ENCODE assay signal across 8 mouse cellular contexts in genomic region chrX:10734453-10734852, GRCm38 (mm10). TPM values are rescaled to one million over a fixed set of nuclear protein-coding genes. Genes with fewer than 3 reads are reported as not detected.
A peak's percentile ranks its signal among the peaks of the same experiment; 100 is the strongest.
DNase-seq lines count a peak whose midpoint lies in the region.
"Had no signal": no experiment of that assay in that cellular context is flagged by ENCODE, and none has a peak within 500 bp of the region (broad histone marks: within the 10 kb centered on the region; RNA-seq: fewer than 3 reads in every experiment).

No protein-coding gene starts in this region.

- intact Hi-C loops in heart, postnatal 14 days (cut with DNase I), result no loop called here

- peak; percentile 8 to 19 for DNase-seq in heart, postnatal 14 days
- no peak for DNase-seq in heart, embryonic 10.5 days (ENCODE audit: low spot score)
- DNase-seq in right cerebral cortex, postnatal 14 days, result peak; percentile 4
- no peak for DNase-seq in right cerebral cortex, postnatal 25 days
- peak; percentile 69 to 70 for DNase-seq in kidney, adult 8-10 months
- DNase-seq in thymus, postnatal 0 days (ENCODE audit: low spot score), result no peak
- no peak for DNase-seq in neural tube, embryonic 10.5 days (ENCODE audit: extremely low spot score, low spot score)

- H3K27ac ChIP-seq in heart, embryonic 10.5 days, result no peak overlapping the region
- H3K27ac ChIP-seq: macrophage had no signal

- WGBS in heart, embryonic 10.5 days, result 24% methylated on average over 1 of the region's 1 CpGs

- no peak overlapping the region for H3K4me3 ChIP-seq in heart, embryonic 10.5 days

- no peaks in the 10 kb centered on the region for H3K4me1 ChIP-seq in heart, embryonic 10.5 days

- no peaks in the 10 kb centered on the region for H3K27me3 ChIP-seq in heart, embryonic 10.5 days (ENCODE audit: insufficient read depth, poor library complexity, severe bottlenecking)

- no peaks in the 10 kb centered on the region for H3K9me3 ChIP-seq in heart, embryonic 10.5 days

- no peaks in the 10 kb centered on the region for H3K36me3 ChIP-seq in heart, embryonic 10.5 days

RNA-seq across cellular contexts. Expression of gene Mid1ip1, which starts 19.6 kb away (rescaled TPM):
- 10 to 100 TPM; 63.9 to 77.5 TPM for total RNA-seq in heart, postnatal 14 days (2021)
- polyA plus RNA-seq in heart, embryonic 10.5 days (2016; fragmentation: Nextera tagmentation; extraction: Ambion mirVana), result 30.8 and 39.9 TPM in 2 replicates
- 12.6 and 15.0 TPM in 2 replicates for polyA plus RNA-seq in thymus, postnatal 0 days (2015; fragmentation: Nextera tagmentation; extraction: Ambion mirVana)

Comparison
In these comparisons a context has a peak if more than half of its experiments do, and no peak if none do; other contexts are left out.
1. DNase-seq: peak in heart, postnatal 14 days (2 of 2), right cerebral cortex, postnatal 14 days (single experiment) and kidney, adult 8-10 months (2 of 2); none in heart, embryonic 10.5 days (single experiment), right cerebral cortex, postnatal 25 days (single experiment), thymus, postnatal 0 days (single experiment) and neural tube, embryonic 10.5 days (single experiment).